Mouse (Mus musculus): ENCODE results near the gene Gpr55. TPM values are rescaled to one million over a fixed set of nuclear protein-coding genes. Genes with fewer than 3 reads are reported as not detected.

Gpr55 gene
- polyA plus RNA-seq, 1 experiment from 2014 or later: 0.17 TPM

- ATAC-seq (replicated peaks): no peak
- no peak overlapping the region for H3K4me2 ChIP-seq
- H3K36me3 ChIP-seq (replicated peaks): no peaks in the 10 kb centered on the region
- no peak overlapping the region for H3K27ac ChIP-seq
- no peaks in the 10 kb centered on the region for H3K9me3 ChIP-seq
- no peak overlapping the region for H3K4me3 ChIP-seq
- no peaks in the 10 kb centered on the region for H3K27me3 ChIP-seq (replicated peaks)
- H3K9ac ChIP-seq: no peak overlapping the region
- H3K4me1 ChIP-seq: peaks cover 9% of the 10 kb centered on the region; the same call in 1 of the 2 replicates
- WGBS: 84% methylated on average over 3 of the region's 3 CpGs
Observed at GRCm38 (mm10) chr1:85955150-85955549, 5.7 kb downstream of the Gpr55 start.

GRCm38 (mm10) chr1:85949085-85949684 lies 11.6 kb downstream of the Gpr55 start:
- H3K4me3 ChIP-seq: no peak overlapping the region
- no peak overlapping the region for H3K9ac ChIP-seq
- H3K27me3 ChIP-seq (replicated peaks): no peaks in the 10 kb centered on the region
- no peaks in the 10 kb centered on the region for H3K4me1 ChIP-seq
- no peak overlapping the region for H3K27ac ChIP-seq
- WGBS: 91% methylated on average over 2 of the region's 2 CpGs
- no peak overlapping the region for H3K4me2 ChIP-seq
- no peak for ATAC-seq (replicated peaks)
- no peaks in the 10 kb centered on the region for H3K9me3 ChIP-seq
- H3K36me3 ChIP-seq (replicated peaks): no peaks in the 10 kb centered on the region

GRCm38 (mm10) chr1:85942318-85942717 lies 18.5 kb downstream of the Gpr55 start:
- 85% methylated on average over 8 of the region's 8 CpGs for WGBS
- Histone ChIP-seq H3K9ac (no peak overlapping the region), H3K36me3 (replicated peaks) (no peaks in the 10 kb centered on the region), H3K27ac (no peak overlapping the region), H3K4me3 (no peak overlapping the region), H3K4me2 (no peak overlapping the region), H3K9me3 (no peaks in the 10 kb centered on the region), H3K4me1 (no peaks in the 10 kb centered on the region), H3K27me3 (replicated peaks) (no peaks in the 10 kb centered on the region)
- ATAC-seq (replicated peaks): no peak

- H3K4me2 ChIP-seq: no peak overlapping the region
- no peak for ATAC-seq (replicated peaks)
- H3K4me1 ChIP-seq: peaks cover 23% of the 10 kb centered on the region
- no peak overlapping the region for H3K9ac ChIP-seq
- H3K27me3 ChIP-seq (replicated peaks): no peaks in the 10 kb centered on the region
- no peaks in the 10 kb centered on the region for H3K36me3 ChIP-seq (replicated peaks)
- H3K27ac ChIP-seq: no peak overlapping the region
- 72% methylated on average over 1 of the region's 1 CpGs for WGBS
- no peaks in the 10 kb centered on the region for H3K9me3 ChIP-seq
- H3K4me3 ChIP-seq: no peak overlapping the region
Observed at GRCm38 (mm10) chr1:85937323-85937722, 23.5 kb downstream of the Gpr55 start.

- Histone ChIP-seq H3K9ac (no peak overlapping the region), H3K4me3 (no peak overlapping the region), H3K27ac (no peak overlapping the region), H3K27me3 (replicated peaks) (no peaks in the 10 kb centered on the region), H3K4me2 (no peak overlapping the region), H3K36me3 (replicated peaks) (no peaks in the 10 kb centered on the region), H3K4me1 (peaks cover 26% of the 10 kb centered on the region), H3K9me3 (no peaks in the 10 kb centered on the region)
- ATAC-seq (replicated peaks): no peak
- WGBS: 82% methylated on average over 6 of the region's 6 CpGs
Observed at GRCm38 (mm10) chr1:85936265-85936664, 24.5 kb downstream of the Gpr55 start.

- no peak overlapping the region for H3K4me3 ChIP-seq
- no peak overlapping the region for H3K27ac ChIP-seq
- no peak for ATAC-seq (replicated peaks)
- H3K4me1 ChIP-seq: peaks cover 31% of the 10 kb centered on the region
- no peaks in the 10 kb centered on the region for H3K9me3 ChIP-seq
- no peaks in the 10 kb centered on the region for H3K27me3 ChIP-seq (replicated peaks)
- no peak overlapping the region for H3K4me2 ChIP-seq
- H3K9ac ChIP-seq: no peak overlapping the region
- H3K36me3 ChIP-seq (replicated peaks): no peaks in the 10 kb centered on the region
- WGBS: 53% methylated on average over 8 of the region's 8 CpGs
Observed at GRCm38 (mm10) chr1:85935148-85935852, 25.5 kb downstream of the Gpr55 start.

GRCm38 (mm10) chr1:85934560-85934959 lies 26.2 kb downstream of the Gpr55 start:
- WGBS: 11% methylated on average over 7 of the region's 7 CpGs
- H3K27me3 ChIP-seq (replicated peaks): no peaks in the 10 kb centered on the region
- ATAC-seq (replicated peaks): no peak
- 0 out of 2 replicates have a peak overlapping the region, but pooled peaks have one; percentile 55 for H3K27ac ChIP-seq
- no peak overlapping the region for H3K9ac ChIP-seq
- no peaks in the 10 kb centered on the region for H3K36me3 ChIP-seq (replicated peaks)
- no peak overlapping the region for H3K4me3 ChIP-seq
- H3K4me2 ChIP-seq: no peak overlapping the region
- peaks cover 31% of the 10 kb centered on the region for H3K4me1 ChIP-seq
- no peaks in the 10 kb centered on the region for H3K9me3 ChIP-seq

- Histone ChIP-seq H3K9me3 (no peaks in the 10 kb centered on the region), H3K27ac (peak overlapping the region; percentile 55), H3K4me3 (no peak overlapping the region), H3K4me1 (peaks cover 36% of the 10 kb centered on the region), H3K36me3 (replicated peaks) (no peaks in the 10 kb centered on the region), H3K9ac (no peak overlapping the region), H3K4me2 (peak overlapping the region; percentile 28; the same call in 1 of the 2 replicates), H3K27me3 (replicated peaks) (no peaks in the 10 kb centered on the region)
- ATAC-seq (replicated peaks): peak; percentile 51
- 13% methylated on average over 11 of the region's 11 CpGs for WGBS
Observed at GRCm38 (mm10) chr1:85933631-85934465, 27.0 kb downstream of the Gpr55 start.

- Histone ChIP-seq H3K4me3 (no peak overlapping the region), H3K36me3 (replicated peaks) (no peaks in the 10 kb centered on the region), H3K4me1 (peaks cover 42% of the 10 kb centered on the region), H3K9ac (no peak overlapping the region), H3K27me3 (replicated peaks) (no peaks in the 10 kb centered on the region), H3K9me3 (no peaks in the 10 kb centered on the region), H3K27ac (peak overlapping the region; percentile 55), H3K4me2 (peak overlapping the region; percentile 28; the same call in 1 of the 2 replicates)
- 0 out of 2 replicates have a peak, but pooled peaks have one; percentile 2 for ATAC-seq (replicated peaks)
- 20% methylated on average over 7 of the region's 7 CpGs for WGBS
Observed at GRCm38 (mm10) chr1:85933226-85933625, 27.6 kb downstream of the Gpr55 start.

GRCm38 (mm10) chr1:85931170-85931569 lies 29.6 kb downstream of the Gpr55 start:
- no peaks in the 10 kb centered on the region for H3K27me3 ChIP-seq (replicated peaks)
- no peak overlapping the region for H3K4me3 ChIP-seq
- 82% methylated on average over 5 of the region's 5 CpGs for WGBS
- H3K27ac ChIP-seq: no peak overlapping the region
- H3K36me3 ChIP-seq (replicated peaks): no peaks in the 10 kb centered on the region
- H3K9ac ChIP-seq: no peak overlapping the region
- H3K9me3 ChIP-seq: no peaks in the 10 kb centered on the region
- peaks cover 50% of the 10 kb centered on the region for H3K4me1 ChIP-seq
- ATAC-seq (replicated peaks): no peak
- no peak overlapping the region for H3K4me2 ChIP-seq

GRCm38 (mm10) chr1:85929406-85929805 lies 31.4 kb downstream of the Gpr55 start:
- WGBS: 84% methylated on average over 6 of the region's 6 CpGs

GRCm38 (mm10) chr1:85928688-85929065 lies 32.1 kb downstream of the Gpr55 start:
- H3K9ac ChIP-seq: no peak overlapping the region
- H3K27ac ChIP-seq: peak overlapping the region; percentile 86
- 47% methylated on average over 4 of the region's 4 CpGs for WGBS
- H3K36me3 ChIP-seq (replicated peaks): no peaks in the 10 kb centered on the region
- H3K4me1 ChIP-seq: peaks cover 38% of the 10 kb centered on the region
- ATAC-seq (replicated peaks): peak; percentile 37
- no peaks in the 10 kb centered on the region for H3K9me3 ChIP-seq
- H3K4me3 ChIP-seq: no peak overlapping the region
- no peaks in the 10 kb centered on the region for H3K27me3 ChIP-seq (replicated peaks)
- H3K4me2 ChIP-seq: peak overlapping the region; percentile 16

More at GRCm38 (mm10) chr1:85929406-85929805, 31.4 kb downstream of the Gpr55 start:
- H3K4me3 ChIP-seq: no peak overlapping the region
- peaks cover 46% of the 10 kb centered on the region for H3K4me1 ChIP-seq
- no peaks in the 10 kb centered on the region for H3K27me3 ChIP-seq (replicated peaks)
- no peak overlapping the region for H3K9ac ChIP-seq
- no peaks in the 10 kb centered on the region for H3K36me3 ChIP-seq (replicated peaks)
- H3K4me2 ChIP-seq: no peak overlapping the region
- no peaks in the 10 kb centered on the region for H3K9me3 ChIP-seq
- peak overlapping the region; percentile 86 for H3K27ac ChIP-seq
- ATAC-seq (replicated peaks): no peak
